Mouse (Mus musculus): ENCODE measurements around the gene Tmem79.
"Not testable (repeated sequence)": the region's sequence is repeated elsewhere in the genome, so short reads cannot be mapped to it uniquely, and the experiment has no call there.

Gene Tmem79

GRCm38 (mm10) chr3:88281141-88281916 is 54.6 kb downstream of the Tmem79 start:
- not testable (repeated sequence) for DNase-seq

DNA sequence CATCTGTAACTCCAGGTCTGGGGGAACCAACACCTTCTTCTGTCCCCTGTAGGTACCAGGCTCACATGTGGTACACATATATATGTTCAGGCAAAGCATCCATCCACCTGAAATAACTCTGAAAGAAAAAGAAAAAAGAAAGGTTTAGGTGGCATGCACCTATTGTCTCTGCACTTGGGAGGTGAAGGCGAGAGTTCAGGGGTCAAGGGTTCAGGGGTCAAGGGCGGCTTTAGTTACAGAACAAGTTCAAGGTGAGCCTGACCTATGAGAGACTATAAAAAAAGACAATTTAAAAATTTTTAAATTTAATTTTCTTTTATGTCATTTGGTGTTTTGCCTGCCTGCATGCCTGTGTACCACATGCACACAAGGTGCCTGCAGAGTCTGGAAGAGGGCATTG is 55.9 kb downstream of the Tmem79 start:
- no peak for DNase-seq

Data from spleen, adult 18-20 months (tissue).